Mouse (Mus musculus): ENCODE measurements around the gene Suclg2.

- TF ChIP-seq EP300 (IDR thresholded peaks at IDR 0.05; ENCODE audit: insufficient read depth, low read depth, low read length), result no peak
- TF ChIP-seq CTCF (IDR thresholded peaks at IDR 0.05), result no peak
- no peak for TF ChIP-seq POLR2A (IDR thresholded peaks at IDR 0.05; ENCODE audit: insufficient read depth, low read depth, low read length)
Observed at GRCm38 (mm10) chr6:95668629-95669334, 49.8 kb downstream of the Suclg2 start.

All from heart, adult 2 months (tissue).